Mouse (Mus musculus): ENCODE data around the gene Islr. TPM values are rescaled to one million over a fixed set of nuclear protein-coding genes. Genes with fewer than 3 reads are reported as not detected.

Islr gene
- total RNA-seq, 2 experiments from 2014 or later: 10.8 to 15.5 TPM

DNA sequence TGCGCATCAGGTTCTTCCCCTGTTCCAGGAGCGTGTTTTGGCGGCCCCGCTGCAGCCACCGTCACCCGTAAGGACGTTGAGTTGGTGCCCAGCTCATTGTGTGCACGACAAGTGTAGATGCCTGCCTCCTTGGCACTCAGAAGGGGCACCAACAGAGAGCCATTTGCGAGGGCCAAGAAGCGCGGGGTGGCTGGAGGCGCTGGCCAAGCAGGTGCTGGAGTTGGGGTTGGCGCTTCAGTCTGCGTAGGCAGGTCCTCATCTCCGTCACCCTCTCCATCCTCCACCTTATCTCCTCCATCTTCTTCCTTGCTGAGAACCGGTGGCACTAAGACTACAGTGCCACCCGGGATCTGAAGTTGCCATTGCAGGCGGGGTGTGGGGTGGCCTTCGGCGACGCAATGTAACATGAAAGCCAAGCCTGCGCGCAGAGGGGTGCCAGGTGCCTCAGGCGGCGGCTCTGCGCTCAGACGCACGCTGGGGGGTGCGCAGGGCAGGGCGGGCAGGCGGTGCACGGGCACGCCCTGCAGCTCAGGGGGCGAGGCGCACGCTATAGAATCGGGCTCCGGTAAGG lies 5.2 kb downstream of the Islr start:
- peak; percentile 47 to 55 for DNase-seq (ENCODE audit: low spot score in 2 of 2)

DNA sequence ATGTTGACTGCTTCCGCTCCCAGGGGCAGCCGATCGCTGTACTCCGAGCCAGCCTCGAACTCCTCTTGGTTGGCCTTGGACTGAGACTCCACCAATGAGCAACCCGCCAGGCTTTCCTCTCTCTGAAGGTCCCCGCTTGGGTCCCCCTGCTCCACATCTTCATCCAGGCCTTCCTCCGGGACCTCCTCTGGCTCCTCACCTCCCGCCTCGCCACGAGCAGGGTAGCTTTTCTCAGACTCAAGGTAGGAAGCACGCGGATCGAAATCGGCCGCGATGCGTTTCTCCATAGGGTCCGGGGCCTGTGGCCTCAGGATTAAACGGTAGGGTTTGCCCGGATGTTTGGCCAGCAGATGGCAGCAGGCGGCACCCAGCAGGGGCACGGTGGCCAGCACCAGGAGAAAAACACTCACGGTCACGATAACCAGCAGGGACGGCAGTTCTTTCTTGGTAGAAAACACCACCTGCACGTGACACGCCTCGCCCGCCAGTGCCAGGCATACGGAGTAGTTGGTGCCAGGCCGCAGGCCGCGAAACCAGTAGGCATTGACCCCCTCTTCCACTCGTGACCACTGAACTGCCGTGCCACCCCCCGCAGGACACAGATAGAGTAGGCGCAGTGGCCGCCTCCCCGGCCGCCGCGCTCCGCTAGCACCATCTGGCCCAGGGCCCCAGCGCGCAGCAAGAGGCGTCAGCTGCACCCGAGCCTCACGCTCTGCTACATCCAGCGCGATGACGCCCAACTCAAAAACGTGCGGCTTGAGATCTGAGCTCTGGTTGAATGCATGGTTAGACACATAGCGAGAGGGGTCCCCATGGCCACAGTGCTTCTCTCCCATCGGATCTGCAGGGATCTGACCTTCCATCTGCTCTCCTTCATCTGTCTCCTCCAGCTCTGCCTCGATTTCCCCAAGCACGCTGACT lies 6.1 kb downstream of the Islr start:
- peak; percentile 49 to 71 for DNase-seq (ENCODE audit: low spot score in 2 of 2)

DNA sequence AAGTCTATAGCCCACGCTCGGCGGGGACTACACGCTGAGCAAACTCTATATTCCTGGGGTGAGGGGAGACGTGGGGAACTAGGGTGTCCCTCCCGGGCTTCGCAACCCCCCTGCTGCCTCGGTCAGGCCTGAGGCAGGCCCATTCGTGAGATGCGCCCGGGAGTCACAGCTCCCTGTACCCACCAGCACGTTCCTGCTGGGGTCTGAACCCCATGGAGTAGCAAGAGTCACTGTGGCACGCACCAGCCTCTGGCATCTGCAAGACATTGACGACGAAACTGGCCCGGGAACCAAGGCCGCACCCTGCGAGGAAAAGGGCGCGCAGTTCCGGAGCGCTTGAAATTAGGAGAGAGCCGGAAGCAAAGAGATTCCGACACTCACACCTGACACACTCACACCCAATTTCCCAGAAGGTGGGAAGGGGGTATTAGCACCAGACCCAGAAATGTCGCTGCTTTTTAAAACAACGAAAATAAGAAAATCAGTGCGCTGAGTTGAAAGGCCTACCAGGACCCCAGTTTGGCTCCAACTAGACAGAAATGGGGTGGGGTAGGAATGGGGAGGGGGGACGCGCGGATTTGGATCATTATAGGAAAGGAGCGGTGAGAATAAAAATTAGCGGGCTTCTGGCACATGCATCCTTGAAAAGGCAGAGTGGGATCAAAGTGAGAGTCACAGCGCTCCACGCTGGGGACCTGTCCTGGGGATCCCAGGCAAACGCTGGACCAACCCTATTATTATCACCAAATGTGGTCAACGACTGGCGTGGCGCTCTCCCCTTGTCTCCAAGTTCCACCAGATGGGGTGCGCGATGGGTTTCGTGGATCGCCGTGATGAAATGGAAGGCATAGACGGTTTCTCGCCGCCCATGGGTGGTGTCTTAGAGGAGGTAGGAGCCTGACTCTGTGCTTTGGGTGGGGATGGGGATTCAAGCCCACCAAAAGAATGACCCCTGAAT lies 7.2 kb downstream of the Islr start:
- peak in 1 of 2 experiments; percentile 41 for DNase-seq (ENCODE audit: low spot score in 2 of 2)

DNA sequence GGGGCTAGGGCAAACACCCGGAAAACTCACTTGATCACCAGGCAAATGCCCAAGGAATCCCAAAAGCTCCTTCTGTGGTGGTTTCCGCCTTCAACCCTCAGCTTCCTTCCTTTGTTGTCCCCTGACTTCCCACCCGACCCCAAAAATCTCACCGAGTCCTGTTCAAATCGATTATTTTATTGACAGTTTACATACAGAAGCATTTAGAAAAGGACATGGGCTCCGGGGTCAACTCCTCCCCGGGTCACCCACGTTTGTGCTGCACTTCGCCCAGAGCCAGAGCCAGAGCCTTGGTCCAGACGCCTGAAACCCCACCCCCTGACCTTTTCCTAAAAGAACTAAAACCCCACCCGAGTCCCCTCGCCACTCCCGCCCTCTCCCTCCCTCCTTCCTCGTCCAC lies 8.0 kb downstream of the Islr start:
- no peak for DNase-seq (ENCODE audit: low spot score in 2 of 2)

DNA sequence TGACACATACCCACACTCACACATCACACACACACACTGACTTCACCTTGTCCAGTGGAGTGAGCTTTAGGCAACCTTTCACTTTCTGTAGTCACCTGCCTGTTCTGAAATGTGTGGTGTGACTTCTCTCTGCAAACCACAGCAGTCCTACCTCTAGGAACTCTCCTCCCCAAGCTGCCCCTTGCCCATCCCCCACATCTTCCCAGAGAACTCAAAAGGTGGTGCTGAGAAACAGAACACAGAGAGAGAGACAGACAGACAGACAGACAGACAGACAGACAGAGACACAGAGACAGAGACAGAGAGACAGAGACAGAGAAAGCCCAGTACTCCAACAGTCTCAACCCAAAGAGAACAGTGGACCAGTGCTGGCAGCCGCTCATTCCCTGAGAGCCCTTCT lies 8.4 kb downstream of the Islr start:
- DNase-seq (ENCODE audit: low spot score in 2 of 2): no peak

DNA sequence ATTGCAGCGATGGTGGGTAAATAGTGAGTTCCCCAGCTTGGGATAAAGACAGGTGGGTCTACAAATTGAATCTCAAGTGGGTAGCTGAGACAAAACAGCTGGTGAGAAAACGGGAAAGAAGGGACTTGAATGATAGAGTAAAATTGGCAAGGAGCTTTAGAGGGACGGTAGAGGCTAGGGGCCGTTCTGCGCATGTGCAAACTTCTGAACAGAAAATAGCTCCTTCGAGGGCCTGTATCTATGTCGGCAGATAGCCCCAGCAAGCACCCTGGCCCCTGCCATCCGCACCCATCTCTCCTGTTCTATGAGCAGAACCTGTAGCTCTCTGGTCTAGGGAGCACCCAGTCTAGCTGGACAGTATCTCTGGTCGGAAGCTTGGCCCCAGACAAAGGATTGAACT lies 9.9 kb downstream of the Islr start:
- no peak for DNase-seq (ENCODE audit: low spot score in 2 of 2)

DNA sequence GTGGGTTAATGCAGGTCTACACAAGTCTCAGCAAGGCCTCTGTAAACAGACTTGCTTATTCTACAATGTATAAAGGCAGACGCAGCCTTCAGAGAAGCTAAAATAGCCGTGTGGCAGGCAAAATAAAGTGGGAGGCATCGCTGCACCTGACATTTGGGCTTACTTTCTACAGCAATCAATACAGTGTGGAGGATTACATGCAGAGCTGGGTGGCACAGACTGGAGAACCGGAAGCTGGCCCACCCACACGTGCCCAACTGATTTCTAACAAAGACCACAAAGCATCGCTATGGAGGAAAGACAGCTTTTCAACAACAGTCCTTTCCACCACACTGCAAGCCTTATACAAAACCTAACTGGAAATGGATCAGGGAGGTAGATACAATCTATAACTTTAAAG lies 19.6 kb downstream of the Islr start:
- no peak for DNase-seq (ENCODE audit: low spot score in 2 of 2)

DNA sequence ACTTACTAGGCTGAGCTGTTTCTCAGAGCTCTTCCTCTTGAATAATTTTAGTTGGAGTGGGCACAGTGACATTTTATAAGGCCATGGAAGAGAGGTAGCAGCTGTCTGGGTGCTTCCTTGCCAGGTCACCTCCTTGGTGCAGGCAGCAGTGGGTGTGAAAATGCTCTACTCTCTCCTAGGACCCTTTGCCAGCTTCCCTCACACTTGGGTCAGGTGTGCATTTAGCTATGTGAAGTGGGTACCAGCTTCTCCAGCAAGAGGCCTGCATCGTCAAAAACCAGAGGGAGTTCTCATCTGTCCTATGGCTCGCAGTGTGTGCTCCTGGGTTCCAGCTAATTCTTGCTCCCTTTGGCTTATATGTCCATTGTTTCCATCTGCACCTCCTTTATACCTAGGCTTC lies 24.7 kb downstream of the Islr start:
- no peak for DNase-seq (ENCODE audit: low spot score in 2 of 2)

DNA sequence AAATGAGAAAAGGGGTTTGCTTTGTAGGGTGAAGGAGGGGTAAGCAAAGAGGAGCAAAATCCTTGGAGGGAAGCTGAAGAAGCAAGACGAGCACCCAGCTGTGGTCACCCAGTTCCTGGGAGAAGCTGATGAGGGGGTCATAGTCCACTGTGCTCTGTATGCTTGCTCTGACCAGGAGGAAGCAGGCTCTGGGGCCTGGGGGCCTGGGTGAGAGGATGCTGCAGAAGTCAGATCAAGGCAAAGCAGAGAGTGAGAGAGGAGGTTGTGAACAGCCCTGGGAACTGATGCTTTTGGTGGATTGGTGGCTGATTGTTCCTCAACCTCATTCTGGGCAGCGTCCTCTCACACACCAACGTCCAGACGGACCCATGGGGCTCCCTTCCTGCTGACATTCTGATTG lies 26.9 kb downstream of the Islr start:
- DNase-seq (ENCODE audit: low spot score in 2 of 2): no peak

DNA sequence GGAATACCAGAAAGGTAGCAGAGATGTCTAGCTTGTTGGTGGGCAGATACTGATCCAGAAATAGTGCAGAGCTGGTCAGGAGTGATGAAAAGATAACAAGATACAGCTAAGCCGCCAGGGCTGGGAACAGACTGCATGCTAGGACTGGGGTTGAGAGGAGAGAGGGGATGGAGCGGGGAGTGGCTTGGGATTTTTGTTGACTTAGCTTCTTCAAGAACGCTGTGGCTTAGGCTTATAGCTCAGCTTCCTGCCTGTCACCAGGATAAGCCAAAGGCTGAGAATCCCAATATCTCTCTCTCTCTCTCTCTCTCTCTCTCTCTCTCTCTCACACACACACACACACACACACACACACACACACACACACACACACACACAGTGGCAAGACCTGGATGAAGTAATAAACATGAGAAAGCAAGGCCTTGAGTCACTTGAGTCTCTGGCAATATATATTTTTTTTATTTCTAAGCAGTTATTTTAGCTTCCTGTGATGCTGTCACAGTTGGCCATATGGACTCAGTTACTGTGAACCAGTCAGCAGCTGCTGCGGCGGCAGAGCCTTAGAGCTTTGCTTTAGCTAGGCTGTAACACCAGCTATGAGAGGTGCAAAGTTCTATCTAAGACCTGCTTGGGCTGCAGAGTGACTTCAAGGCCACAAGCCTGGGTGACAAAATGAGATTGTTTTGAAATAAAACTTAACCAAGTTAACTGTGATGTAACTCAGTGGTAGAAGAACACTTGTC lies 28.2 kb downstream of the Islr start:
- DNase-seq (ENCODE audit: low spot score in 2 of 2): peak in 1 of 2 experiments; percentile 36

DNA sequence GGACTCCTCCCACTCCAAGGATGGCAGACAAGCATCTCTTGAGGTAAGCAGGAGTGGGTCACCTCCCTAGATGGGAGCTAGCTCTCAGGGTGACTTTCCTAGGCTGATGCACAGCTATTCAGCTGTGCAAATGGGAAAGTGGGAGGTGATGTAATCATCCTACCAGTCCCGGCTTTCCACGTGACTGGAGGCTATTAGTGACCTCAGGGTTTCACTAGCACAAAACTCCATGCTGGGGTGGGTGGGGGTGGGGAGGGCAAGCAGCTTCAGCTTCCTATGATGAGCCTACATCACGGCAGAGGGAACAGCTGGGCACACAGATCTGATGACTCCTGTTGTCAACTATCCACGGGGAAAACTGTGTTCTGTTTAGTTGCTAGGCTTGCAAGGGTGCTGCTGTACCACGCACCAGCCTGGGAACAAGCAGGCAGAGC lies 29.3 kb downstream of the Islr start:
- DNase-seq (ENCODE audit: low spot score in 2 of 2): peak in 1 of 2 experiments; percentile 60

DNA sequence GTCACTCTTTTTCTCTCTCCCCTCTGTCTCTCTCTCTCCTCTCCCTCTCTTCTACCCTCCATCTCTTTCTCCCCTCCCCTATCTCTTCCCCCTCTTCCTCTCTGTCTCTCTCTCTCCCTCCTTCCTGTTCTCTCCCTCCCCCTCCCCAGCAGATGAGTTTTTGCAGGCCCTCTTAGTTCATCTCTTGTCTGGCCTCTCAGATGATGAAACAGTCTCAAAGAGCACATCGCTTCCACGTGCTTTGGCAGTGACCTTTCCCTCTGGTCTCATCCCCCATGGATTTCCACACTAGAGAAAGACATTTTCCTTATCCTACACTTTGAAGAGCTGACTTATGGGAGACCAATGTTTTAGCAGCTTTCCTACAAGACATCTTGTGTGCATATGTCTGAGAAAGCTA lies 31.2 kb downstream of the Islr start:
- no peak for DNase-seq (ENCODE audit: low spot score in 2 of 2)

DNA sequence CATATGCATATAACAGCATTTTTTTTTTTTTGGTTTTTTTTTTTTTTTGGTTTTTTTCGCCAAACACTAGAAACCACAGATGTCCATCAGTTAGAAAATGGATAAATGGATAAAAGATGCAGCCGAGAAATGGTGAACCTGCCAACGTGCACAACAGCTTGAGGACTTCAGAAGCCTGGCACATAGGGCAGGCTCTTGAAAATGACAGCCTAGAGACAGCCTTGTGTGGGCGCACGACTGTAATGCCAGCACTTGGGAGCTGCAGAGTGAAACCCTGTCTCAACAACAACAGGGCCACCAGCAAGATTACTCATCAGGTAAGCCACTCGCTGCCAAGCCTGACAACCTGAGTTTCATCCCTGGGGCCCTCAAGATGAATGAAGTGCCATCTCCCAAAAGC lies 34.7 kb downstream of the Islr start:
- DNase-seq (ENCODE audit: low spot score in 2 of 2): no peak

DNA sequence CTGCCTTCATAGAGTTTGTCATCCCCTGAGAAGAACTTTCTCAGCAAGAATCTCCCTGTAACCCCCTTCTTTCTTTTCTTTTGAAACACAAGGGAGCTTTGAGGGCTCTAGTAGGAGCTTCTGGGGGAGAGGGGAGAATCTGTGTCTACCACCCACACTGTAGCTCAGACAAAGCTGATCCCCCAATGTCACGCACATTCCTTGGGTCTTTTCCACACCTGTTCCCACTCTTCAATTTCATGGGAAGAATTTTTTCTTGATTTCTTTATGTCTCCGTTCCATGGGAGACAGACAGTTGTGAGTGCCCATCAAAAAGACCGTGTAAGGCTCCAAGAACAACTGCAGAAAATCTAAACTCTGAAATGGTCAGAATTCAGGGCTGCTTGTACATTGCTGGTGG lies 35.2 kb downstream of the Islr start:
- DNase-seq (ENCODE audit: low spot score in 2 of 2): no peak

DNA sequence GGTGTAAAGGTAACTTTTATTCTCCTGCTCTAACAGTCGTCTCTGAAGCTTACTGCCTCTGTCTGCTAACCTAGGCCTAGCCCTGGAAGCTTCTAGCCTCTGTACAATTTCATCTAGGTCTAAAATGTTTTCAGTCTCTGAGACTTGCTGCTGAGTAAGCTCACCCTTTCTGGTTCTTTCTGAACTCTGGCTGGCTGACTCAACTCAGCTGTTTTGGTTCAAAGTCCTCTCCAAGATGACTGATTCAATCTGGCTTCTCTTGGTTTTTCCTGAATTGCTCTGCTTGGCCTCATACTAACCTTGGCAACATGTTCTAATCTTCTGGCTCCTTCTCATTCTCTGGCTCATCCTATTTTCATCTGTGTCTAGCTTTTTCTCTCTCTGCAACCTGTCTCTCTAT lies 38.3 kb downstream of the Islr start:
- no peak for DNase-seq (ENCODE audit: low spot score in 2 of 2)

DNA sequence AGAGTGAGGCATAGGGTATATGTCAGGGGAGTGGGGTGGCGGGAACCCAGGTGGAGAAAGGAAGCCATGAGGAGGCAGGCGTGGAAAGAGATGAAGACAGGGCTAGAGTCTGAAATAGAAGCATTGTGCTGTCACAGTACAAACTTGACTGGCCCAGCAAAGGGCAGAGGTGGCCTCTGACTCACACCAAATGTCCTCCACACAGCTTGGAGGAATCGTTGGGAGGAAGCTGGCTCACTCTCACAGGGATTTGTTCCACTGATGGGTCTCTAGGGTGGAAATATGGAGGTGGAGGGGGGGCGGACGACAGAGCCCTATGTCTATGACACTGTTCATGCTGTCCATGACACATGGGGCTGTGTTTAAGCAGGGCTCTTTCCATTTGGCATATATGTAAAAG lies 41.0 kb downstream of the Islr start:
- DNase-seq (ENCODE audit: low spot score in 2 of 2): no peak

DNA sequence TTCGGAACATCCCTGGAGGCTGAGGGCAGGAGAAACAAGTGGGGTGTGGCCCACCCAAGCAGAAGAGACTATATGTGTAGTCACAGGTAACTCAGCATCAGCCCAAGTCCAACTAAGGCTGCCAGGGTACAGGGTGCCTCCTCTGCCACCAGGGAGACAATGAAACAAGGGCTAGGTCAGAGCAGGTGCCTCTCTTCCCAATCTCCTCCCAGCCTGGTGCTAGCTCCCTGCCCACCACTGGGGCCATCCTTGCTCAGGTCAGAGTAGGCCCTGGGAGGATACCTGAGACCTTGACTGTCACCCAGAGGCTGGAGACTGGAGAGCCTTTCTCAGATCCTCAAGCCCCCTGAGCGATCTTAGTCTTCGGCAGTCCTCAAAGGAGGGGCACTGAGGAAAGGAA lies 41.9 kb downstream of the Islr start:
- no peak for DNase-seq (ENCODE audit: low spot score in 2 of 2)

DNA sequence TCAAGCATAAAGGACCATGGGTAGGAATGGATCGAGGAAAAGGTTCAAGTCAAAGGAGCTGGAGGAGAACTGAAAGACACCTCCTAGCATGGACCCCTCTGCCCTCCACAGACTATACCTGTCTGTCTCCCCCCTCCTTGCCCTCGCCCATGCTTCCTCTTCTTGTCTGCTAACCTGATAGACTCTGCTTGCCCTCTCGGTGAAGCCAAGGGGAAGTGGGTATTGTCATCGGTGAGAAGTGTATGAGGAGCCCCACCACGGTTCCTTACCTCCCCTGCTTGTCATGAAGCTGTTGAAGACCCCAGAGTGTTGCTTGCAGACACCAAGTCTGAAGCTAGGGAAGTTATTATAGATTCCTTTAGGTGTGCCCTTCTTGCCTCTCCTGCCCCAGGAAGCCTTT lies 43.8 kb downstream of the Islr start:
- no peak for DNase-seq (ENCODE audit: low spot score in 2 of 2)

DNA sequence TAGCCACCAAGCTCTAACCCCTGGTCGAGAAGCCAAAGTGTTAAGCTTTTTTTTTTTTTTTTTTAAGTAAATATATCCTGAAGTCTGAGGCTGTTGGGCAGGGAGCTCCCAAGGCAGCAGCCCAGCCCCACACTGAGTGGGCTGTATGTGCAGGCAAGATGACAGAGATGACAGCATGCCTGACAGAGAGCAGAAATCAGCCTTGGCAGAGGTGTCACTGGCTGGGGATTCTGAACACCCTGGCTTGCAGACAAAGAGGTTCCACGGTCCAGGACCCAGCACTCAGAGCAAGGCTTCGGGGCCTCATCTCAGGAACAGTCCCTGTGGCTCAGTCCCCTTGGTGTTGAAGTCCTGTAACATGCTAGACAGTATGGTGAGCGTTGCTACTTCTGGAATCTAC lies 44.3 kb downstream of the Islr start:
- peak; percentile 53 to 76 for DNase-seq (ENCODE audit: low spot score in 2 of 2)

DNA sequence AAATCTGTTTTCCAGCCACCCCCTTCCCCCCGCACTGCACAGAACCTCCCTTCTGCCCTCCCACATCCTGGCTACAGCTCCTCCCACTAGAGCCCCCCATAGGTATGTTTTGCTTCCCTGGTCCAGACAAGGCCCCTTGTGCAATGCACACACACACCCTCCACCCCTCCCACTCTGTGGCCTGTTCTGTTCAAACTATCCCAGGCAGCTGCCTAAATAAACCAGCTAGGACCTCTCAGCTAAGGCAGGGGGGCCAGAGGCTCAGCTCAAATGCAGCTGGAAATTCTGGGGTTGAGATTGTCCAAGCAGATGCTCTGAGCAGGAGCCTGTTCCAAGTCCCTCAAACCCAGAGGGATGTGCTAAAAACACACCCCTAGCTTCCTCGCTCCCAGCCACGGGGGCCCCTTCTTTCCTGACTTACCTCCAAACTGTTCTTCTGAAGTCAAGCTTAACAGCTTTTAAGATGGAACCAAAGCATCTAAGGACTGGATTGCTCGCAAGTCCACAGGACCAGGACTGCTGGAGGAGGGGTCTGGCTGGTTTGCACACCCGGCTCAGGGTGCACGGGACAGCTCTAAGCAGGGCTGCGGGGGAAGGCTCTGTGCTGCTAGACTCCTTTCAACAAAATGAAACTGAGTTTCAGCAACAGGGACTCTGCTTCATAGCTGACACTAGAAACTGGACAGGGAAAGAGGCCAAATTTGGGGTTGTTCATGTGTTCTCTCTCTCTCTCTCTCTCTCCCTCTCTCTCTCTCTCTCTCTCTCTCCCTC lies 45.4 kb downstream of the Islr start:
- no peak for DNase-seq (ENCODE audit: low spot score in 2 of 2)
